Mouse (Mus musculus) inflammation-experienced regulatory T-cells, adult 6 months (primary cell): ENCODE measurements around the gene Naip1. TPM values are rescaled to one million over a fixed set of nuclear protein-coding genes. Genes with fewer than 3 reads are reported as not detected.

Experiments
- ATAC-seq: one replicate; pipeline ENCODE4 v1.8.0; 2017
- polyA plus RNA-seq, 3 experiments: library from polyadenylated mRNA; unstranded; fragments of 100-300 nt; shearing (Covaris generic); gene quantifications; one replicate each; pipeline ENCODE4 v1.2.1; 2017

The Naip1 gene
- polyA plus RNA-seq, 3 experiments from 2014 or later, result not detected

GRCm38 (mm10) chr13:100391021-100391420 lies 61.6 kb downstream of the Naip1 start:
- ATAC-seq, result peak; percentile 56

- no peak for ATAC-seq
These were observed 82.1 kb downstream of the Naip1 start for GRCm38 (mm10) chr13:100370536-100370935.

Other genes with a start within 250 kb of the Naip1 start
- 10 to 100 TPM in 2 of 3 experiments, 1 to 10 TPM in 1; 6.1 to 21.5 (median 11.3) TPM for gene Naip5, start 206.5 kb downstream of the Naip1 start, polyA plus RNA-seq
- 1 to 10 TPM; 5.0 to 6.6 (median 5.1) TPM for gene Naip6, start 135.2 kb downstream of the Naip1 start, polyA plus RNA-seq
- gene Gtf2h2, start 39.7 kb upstream of the Naip1 start, polyA plus RNA-seq, result 10 to 100 TPM; 49.8 to 55.7 (median 55.5) TPM
- gene Ocln, start 99.8 kb upstream of the Naip1 start, polyA plus RNA-seq, result under 1 TPM in 2 of 3 experiments, not detected in 1; 0.57 to 0.66 TPM
- 1 to 10 TPM; 4.3 to 9.7 (median 7.9) TPM for gene Marveld2, start 164.1 kb upstream of the Naip1 start, polyA plus RNA-seq
- gene Ak6, start 198.1 kb upstream of the Naip1 start, polyA plus RNA-seq, result 100 to 1,000 TPM; 109 to 138 (median 137) TPM
- gene Rad17, start 198.2 kb upstream of the Naip1 start, polyA plus RNA-seq, result 10 to 100 TPM; 22.2 to 28.6 (median 27.5) TPM
- 10 to 100 TPM in 1 of 3 experiments, 1 to 10 TPM in 2; 3.3 to 21.7 (median 9.0) TPM for gene Taf9, start 198.7 kb upstream of the Naip1 start, polyA plus RNA-seq
- gene Ccdc125, start 216.8 kb upstream of the Naip1 start, polyA plus RNA-seq, result 10 to 100 TPM; 24.9 to 30.1 (median 25.8) TPM